Mouse (Mus musculus) brain, adult 10 weeks (tissue): ENCODE data around the gene Dock7. TPM values are rescaled to one million over a fixed set of nuclear protein-coding genes. Genes with fewer than 3 reads are reported as not detected.

Source experiments
- polyA plus RNA-seq: library from polyadenylated mRNA; stranded (reverse); fragments of 350-450 nt; fragmentation: Illumina TruSeq; extraction: RNeasy Lipid Tissue Mini Kit (QIAGEN cat#74804); gene quantifications from one replicate; pipeline ENCODE4 v1.2.3, GENCODE M21; 2015; ENCODE audit warnings: low read depth, low replicate concordance

Dock7 gene
- polyA plus RNA-seq = 28.3 TPM

DNA sequence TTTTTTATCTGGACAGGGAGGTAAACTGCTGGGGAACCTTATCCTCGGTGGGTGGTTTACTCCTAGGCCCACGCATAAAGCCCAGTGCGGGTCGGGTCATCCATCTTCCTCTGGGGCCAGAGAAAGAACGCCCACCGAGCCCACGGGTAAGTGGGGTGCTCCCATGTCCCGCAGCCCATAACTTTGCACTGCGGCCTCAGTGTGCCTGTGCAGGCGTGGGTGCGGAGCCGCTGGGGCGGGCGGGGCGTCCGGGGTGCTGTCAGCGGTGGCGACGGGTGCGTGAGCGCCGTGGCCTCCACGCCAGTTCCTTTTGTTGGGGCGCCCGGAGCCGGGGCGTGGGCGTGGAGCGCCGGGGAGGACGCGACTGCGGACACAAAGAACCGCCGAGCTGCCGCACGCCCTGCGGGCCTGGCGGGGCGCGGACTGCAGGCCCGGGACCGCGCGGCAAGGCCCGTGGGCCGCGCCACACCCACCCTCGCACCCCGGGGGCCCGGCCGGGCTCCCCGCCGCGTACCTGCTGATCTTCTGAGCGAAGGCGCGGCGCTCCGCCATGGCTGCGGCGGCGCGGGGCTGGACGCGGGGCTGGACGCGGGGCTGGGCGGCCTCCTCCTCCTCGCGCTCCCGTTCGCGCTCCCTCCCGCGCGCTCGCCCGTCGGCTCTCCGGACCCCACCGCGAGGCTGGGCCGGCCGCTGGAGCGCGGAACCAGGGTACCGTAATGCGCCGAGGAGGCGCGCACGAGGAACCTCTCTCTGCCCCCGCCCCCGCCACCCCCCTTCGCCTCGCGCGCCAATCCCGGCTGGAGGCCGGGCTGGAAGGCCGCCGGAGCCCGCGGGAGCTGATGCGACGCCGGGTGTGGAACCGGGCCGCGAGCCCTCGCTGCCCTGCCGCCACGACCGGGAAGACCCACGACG lies at the start of gene Dock7:
Dock7 (minus strand) TSS at position 705 of the 912 bp plus-strand sequence.

DNA sequence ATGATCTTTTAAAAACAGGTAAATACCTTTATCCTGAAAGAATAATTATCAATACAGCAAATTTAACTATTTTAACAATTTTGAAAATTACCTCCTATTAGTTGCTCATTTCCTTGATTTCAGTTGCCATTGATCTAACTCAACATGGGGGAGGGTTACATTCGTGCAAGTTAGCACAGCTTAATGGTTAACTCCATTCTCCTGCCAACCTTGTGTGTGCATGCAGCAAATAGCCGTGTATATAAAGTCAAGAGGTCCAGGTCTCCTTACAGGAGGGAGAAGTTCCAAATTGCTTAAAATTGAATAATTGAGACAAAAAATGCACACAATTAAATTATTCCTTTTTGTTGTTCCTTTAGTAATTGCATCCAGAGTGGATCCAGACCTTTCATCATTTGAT lies 90.0 kb downstream of the Dock7 start, which contains the start of gene Angptl3:
Angptl3 (plus strand) TSS at position 269 of the 400 bp plus-strand sequence.

DNA sequence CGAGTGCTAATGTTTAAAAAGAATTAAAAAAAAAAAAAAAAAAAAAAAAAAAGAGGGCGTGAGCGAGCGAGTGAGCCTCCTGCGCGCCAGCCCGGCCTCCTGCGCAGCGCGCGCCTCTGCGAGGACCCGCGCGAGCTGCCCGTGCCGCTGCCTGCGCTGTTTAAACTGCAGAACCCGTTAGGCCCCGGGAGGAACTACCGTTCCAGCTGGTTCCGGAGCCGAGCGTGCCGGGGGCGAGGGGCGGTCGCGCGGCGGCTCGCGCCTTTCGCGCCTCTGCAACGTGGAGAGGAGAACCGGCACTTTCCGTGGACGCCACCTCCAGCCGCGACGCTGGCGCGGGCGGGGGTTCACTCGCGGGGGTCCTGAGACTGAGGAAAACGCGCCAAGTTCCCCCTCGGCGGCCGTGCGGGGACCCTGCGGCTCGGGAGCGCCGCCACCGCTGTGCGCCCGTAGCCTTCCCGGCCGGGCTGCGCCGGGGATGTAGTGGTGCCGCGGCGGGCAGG lies 197.1 kb downstream of the Dock7 start, which contains the start of gene Usp1:
Usp1 (plus strand) TSS at position 243 of the 503 bp plus-strand sequence.

Other genes starting within 250 kb of the Dock7 start
- 20.2 TPM for gene Usp1, start 197.1 kb downstream of the Dock7 start, polyA plus RNA-seq
- 1.2 TPM for gene Angptl3, start 90.0 kb downstream of the Dock7 start, polyA plus RNA-seq
- gene Atg4c, start 73.0 kb upstream of the Dock7 start, polyA plus RNA-seq = 35.6 TPM
- gene Gm12689, start 175.0 kb upstream of the Dock7 start, polyA plus RNA-seq = 0.34 TPM